Mouse (Mus musculus) subcutaneous adipose tissue, adult 2 months (tissue): ENCODE data around the gene Uqcc3. TPM values are rescaled to one million over a fixed set of nuclear protein-coding genes. Genes with fewer than 3 reads are reported as not detected.

Experiments
- polyA plus RNA-seq: library from polyadenylated mRNA; depleted of rRNA; stranded (reverse); fragments of >200 nt; gene quantifications from 2 replicates; pipeline ENCODE4 v1.2.3, GENCODE M21; 2012; ENCODE audit warnings: low replicate concordance; rRNA removed

Gene Uqcc3
- 37.3 and 43.9 TPM in 2 replicates for polyA plus RNA-seq

DNA sequence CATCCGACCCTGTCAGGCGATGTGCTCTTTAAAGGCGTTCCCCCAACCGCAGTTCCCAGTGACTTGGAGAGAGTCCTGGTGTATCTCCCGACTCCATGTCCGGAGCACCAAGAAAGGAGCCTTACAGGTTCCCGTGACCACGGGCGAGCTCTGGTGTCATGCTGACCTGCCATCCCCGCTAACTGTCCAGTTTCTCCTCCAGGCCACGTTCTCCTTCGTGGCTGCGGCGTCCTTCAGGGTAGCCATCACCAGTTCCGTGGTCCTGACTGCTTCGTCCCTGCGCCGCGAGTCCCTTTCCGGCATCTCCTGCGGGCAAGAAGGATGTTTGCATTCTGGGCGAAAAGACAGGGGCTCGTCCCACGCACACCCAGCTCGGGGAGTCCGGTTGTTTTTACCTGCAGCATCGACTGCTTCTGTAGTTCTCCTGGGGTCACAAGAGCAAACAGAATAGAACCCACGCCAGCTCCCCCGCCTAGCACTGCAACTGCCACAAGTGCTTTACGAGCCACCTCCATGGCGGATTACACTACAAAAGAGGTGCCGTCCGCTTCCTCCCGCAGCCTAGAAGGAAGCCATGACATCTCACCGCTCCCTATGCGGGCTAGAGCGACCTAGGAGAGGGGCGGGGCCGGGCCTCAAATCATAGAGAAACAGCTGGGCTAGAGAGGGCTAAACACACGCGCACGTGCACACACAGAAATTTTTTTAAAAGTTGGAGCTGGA is at the start of gene Uqcc3:
Gene Uqcc3, minus strand, starts transcription at position 613 of the 723 bp plus-strand sequence.

DNA sequence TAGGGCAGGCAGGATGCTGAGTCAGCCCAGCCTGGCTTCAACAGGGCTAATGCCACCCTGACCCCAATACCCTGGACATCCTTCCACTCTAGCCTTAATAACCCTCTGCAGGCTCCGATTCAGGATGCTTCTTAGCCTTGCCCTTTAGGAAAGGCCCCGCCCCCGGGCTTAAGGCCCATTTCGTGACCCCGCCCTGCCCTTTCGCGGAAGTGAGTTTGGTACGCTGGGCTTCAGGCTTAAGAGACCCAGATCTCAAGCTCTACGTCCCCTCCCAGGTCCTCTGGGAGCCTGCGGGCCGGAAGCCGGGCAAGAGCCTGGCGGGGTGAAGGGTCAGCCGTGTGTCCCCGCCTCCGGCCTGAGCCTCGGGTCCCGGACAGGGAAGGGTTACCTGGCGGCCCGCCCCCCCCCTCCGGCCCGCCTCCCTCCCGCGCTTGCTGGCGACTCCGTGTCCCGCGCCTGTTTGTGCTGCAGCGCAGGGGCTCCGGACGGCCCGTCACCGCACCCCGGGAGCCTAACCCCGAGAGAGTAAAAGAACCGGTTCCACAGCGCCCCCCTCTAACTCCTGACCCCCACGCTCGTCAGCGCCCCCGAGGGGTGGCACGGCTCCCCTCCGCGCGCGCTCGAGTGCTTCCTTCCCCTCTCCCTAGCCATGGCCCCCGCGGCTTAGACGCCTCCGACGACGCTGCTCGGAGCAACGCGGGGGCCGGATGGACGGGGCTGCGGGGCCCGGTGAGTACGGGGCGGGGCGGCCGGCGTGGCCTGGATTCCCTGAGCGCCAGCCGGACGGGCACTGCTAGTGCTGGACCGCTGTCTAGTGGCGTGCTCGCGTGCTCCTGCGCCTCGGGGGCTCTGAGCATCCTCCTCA is 48.7 kb upstream of the Uqcc3 start, which contains the start of the genes Rom1 and Eml3:
Gene Rom1, minus strand, starts transcription at position 133 of the 865 bp plus-strand sequence.
Gene Eml3, plus strand, starts transcription at position 329 of the 865 bp plus-strand sequence.

DNA sequence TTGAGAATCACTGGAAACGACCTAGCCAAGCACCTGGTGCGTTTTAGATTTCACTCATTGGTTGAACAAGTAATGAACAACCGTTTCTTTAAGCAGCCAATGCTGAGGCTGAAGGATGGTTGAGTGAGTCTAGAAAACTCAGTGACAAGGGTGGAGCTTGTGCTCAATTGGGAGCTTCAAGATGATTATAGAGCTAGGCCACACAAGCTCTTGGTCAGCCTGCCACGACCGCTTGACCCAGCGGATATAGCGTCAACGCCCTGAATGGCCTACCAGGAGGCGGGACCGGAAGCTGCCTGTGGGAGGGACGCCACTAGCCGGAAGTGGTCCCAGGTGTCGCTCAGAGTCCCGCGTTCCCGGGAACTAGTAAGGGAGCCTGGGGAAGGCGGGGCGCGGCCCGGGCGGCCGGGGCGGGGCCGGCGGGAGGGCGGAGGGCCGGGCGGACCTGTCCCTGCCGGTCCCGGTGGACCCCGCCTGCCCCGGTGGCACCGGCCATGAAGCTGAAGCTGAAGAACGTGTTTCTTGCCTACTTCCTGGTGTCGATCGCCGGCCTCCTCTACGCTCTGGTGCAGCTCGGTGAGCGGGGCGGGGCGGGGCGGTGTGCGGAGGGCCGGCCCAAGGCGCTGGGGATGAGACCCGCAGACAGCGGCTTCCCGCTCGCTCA is 39.5 kb upstream of the Uqcc3 start, which contains the start of gene B3gat3:
Gene B3gat3, plus strand, starts transcription at position 302 of the 664 bp plus-strand sequence.

DNA sequence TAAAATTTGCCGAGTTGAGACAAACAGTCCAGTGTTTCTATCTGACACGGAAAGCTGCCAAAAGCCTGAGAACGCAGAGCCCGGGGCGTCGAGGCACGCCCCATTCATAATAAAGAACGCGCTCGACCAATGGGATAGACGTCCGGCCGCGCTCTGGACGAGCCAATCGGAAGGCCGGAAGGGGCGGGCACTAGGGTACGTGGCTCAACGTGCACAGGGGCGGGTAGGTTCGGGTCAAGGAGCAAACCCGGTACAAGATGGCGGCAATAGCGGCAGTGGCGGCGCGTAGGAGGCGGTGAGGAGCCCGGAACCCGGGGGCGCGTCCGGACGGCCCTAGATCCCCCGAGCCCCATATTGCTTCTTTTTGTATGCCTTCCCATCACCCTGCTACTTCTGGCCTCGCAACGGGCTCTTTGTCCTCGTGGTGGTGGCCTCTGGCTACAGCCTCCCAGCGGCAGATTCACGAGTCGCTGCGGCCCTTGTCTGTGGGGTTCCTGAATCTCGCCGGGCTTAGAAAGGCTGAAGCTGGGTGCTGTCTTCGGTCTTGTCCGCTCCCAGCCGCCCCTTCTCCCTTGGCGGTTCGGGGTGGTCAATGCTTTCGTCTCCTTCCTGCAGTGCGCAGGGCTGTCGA is 17.3 kb upstream of the Uqcc3 start, which contains the start of gene Ganab:
Gene Ganab, plus strand, starts transcription at position 207 of the 631 bp plus-strand sequence.

DNA sequence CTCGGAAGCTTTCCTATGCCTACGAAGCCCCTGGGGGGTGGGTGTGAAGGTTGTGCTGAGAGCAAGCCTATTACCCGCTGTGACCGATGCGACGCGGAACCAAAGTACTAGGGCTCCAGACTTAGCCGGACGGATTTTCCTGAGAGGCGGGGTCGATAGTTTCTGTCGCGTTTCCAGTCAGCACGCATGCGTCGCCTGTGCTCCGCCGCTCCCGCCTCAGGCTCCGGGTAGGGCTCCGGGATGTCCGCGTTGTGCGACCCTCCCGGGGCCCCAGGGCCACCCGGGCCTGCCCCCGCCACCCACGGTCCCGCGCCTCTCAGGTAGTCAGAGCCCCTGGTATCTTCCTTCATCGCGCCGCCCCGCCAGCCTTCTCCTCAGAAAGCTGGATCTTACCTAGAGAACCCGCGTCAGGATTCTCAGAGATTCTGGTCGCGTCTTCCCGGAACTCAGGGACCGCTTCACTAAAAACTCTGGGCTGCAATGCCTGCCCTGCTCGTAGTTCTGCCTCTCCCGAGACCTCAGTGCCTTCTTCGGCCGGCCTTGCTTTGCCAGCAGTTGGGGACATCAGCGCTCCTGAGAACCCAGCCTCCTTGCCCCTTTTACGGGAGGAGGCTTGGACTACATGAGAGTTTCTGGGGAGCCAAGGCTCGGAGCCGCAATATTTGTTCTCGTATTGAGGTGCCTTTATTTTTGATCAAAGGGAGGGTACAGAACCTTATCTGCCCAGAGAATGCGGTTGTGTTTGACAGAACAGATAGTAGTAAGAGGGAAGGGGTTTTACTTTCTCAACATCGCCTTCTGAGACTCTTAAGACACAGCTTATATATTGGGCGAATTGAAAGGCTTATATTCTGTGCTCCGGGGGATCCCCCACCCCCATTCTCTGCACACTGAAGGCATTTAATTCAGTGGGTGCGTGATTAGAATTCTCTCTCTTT is 12.4 kb upstream of the Uqcc3 start, which contains the start of gene Ints5:
Gene Ints5, plus strand, starts transcription at position 177 of the 938 bp plus-strand sequence.

DNA sequence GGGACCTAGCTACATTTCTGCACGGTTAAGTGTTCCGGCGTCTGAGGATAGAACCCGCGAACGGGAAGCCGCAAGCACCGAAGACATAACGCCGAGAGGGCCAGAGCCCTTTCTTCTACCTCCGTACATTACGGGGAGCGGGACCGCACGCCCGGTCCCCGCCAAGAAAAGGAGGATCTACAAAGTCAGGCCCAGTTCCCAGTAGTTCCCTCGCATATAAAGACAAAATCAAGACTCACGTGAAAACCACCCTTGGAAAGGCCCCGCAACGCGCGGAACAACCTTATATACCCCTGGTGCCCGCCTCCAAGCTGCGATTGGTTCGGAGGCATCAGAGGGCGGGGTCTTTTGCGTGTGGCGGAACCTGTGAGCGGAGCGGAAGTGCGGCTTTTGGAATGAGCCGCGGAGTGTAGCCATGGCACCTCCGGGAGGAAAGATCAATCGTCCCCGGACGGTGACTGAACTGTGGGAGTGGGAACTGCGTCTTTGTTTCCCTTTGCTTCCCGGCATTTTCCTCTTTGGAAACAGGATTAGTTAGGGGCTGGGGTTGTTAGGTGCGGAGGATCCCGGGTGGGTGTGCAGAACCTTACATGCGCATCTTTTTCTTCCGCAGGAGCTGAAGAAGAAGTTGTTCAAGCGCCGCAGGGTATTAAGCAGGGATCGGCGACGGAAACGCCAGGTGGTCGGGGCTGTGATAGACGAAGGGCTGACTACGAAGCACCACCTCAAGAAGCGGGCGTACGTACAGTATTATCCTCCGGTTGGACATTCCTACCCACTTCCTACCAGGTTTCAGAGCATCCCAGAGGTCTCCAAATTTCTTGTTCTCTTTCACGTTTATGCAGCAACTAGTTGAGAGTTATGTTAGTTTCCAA is 8.0 kb upstream of the Uqcc3 start, which contains the start of the genes 1810009A15Rik and Gm49416:
Gene 1810009A15Rik, plus strand, starts transcription at position 343 of the 875 bp plus-strand sequence.
Gene Gm49416, plus strand, starts transcription at position 416 of the 875 bp plus-strand sequence.

DNA sequence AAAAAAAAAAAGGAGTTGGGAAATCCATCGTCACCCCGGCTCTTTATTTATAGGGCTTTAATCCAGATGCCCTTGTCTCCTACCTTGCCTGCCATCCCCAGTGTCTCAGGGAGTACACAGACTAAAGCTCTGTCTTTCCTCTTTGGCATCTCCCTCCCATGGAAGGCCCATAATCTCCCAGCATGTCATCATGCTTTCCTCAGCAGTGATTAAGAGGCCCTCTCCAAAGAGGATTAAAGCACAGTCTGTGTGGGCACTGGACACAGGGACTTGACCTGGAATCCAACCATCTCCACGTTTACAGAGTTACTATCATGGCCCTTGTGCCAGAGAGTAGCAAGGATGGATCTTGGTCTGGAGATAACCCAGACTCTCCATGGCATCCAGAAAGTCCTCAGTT is 2.9 kb upstream of the Uqcc3 start, which contains the start of the genes Lbhd1 and Gm49403:
Gene Lbhd1, plus strand, starts transcription at position 117 of the 400 bp plus-strand sequence.
Gene Gm49403, plus strand, starts transcription at position 315 of the 400 bp plus-strand sequence.

DNA sequence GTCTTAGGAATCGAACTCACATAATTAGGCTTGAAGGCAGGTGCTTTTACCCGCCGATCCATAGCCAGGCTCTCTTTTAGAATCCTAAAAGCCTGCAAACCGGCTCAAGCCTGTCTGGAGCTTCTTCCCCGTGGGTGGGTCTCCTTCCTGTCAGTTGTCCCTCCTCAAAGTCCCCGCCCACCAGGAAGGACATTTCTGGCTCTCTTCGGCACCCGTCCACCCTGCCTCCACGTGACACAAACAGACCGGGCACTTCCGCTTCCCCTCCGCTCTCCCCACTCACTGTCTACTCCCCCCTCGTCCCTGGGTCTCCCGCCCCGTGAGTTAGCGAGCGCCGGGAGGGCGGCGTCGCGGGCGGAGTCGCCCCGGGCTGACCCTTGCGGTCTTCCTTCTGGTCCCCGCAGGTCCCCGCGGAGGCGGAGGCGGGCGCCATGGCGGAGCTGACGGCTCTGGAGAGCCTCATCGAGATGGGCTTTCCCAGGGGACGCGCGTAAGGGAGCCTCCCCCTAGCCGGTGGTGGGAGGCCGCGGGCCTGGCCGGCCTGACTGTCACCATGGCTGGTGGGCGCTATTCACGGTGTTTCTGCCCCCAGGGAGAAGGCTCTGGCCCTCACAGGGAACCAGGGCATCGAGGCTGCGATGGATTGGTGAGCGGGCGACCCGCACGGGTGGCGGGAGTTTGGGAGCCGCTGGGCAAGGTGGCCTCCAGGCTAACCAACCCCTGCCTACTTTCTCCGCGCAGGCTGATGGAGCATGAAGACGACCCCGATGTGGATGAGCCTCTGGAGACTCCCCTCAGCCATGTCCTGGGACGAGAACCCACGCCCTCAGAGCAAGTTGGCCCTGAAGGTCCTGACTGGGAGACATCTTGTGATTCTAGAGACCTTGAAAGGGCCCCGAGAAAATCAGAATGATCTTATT is 9.2 kb downstream of the Uqcc3 start, which contains the start of gene Ubxn1:
Gene Ubxn1, plus strand, starts transcription at position 230 of the 920 bp plus-strand sequence.

DNA sequence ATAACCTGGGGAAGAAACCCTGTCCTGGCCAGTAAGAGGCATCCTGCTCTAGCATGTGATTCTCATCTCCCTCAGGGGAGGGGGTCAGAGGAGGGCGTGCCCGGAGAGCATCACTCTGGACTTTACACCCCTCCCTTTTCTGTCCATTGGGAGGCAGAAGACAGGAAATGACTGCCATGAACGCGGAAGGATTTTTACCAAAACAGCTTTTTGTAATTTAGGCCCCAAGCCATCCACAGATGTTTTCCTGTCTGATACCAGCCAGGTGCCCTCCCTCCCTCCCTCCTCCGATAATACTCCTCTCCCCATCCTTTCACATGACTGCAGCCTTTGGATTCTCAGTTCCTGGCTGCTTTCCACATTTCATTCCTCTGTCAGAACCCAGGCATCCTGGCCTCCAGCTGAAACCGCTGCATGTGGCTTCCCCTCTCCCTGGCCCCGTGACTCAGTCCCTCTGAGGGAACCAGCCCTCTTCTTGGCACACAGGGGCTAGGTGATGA is 30.3 kb downstream of the Uqcc3 start, which contains the start of gene Lrrn4cl:
Gene Lrrn4cl, plus strand, starts transcription at position 367 of the 500 bp plus-strand sequence.

DNA sequence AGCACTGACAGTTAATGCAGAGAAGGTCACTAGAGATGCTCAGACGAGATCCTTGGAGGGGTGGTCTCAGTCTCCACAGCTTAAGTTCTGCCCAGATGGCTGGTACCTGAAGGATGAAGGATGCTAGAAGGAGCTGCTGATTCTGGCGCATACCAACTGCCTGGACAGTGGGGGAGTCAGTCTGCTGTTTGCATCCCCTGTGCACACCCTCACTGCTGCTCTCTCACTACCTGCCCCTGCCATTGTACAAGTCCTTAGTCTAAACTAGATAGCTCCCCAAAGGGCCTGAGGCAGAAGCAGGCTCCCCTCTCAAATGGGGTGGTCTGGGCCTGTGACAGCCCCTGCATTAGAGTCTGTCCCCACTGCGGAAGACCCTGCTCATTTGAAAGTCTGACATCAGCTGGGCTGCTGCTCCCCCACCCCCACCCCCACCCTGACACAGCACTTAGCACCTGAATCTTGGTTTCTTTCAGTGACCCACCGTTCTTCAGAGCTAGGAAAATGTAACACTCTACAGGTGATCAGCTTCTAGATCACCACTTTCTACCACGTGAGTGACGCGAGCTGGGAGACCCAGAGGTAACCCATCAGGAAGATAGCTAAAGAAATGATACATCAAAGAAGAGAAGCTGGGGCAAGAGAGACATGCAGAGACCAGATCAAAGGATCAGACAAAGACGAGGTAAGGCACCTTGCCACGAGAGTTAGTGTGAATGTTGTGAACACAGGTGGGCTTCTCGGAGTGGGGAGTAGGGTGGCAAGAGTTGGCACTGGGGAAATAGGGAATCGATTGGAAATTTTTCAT is 41.4 kb downstream of the Uqcc3 start, which contains the start of gene Gng3:
Gene Gng3, minus strand, starts transcription at position 92 of the 805 bp plus-strand sequence.

DNA sequence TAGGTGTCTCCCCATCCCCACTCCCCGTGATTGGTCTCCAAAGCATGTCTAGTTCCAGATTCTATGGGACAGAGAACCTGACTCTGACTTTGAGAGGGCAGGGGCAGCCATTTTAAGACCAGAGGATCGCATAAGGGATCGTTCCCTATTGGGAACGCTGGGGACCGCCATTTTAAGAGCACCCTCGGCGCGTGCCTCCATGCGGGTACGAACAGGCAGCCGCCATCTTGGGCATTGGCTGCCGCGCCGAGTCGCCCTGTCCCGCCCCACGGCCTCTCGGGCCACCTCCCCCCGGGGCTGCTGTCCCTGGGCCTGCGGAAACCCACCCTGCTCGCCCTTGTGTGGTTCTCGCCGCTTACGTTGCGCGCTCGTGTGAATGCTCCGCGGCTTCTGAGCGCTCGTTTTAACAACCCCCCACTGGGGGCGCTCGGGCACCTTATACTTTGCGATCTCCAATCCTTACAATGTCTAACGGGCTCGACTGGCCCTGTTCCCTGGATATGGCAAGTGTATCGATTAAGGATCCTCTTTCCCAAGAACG is 43.4 kb downstream of the Uqcc3 start, which contains the start of gene Bscl2:
Gene Bscl2, plus strand, starts transcription at position 217 of the 541 bp plus-strand sequence.

Other genes starting within 250 kb of the Uqcc3 start
- gene Chrm1, start 217.1 kb downstream of the Uqcc3 start, polyA plus RNA-seq, result 0.15 TPM in 1 of 2 replicates, not detected in the other
- 230 and 245 TPM in 2 replicates for gene Slc3a2, start 157.6 kb downstream of the Uqcc3 start, polyA plus RNA-seq
- gene Wdr74, start 145.1 kb downstream of the Uqcc3 start, polyA plus RNA-seq, result 29.9 and 51.4 TPM in 2 replicates
- not detected in 2 replicates for gene 1700092M07Rik, start 140.2 kb downstream of the Uqcc3 start, polyA plus RNA-seq
- gene Stx5a, start 139.5 kb downstream of the Uqcc3 start, polyA plus RNA-seq, result 89.0 and 134 TPM in 2 replicates
- 93.8 and 152 TPM in 2 replicates for gene Nxf1, start 123.8 kb downstream of the Uqcc3 start, polyA plus RNA-seq
- 255 and 279 TPM in 2 replicates for gene Tmem223, start 109.9 kb downstream of the Uqcc3 start, polyA plus RNA-seq
- gene Tmem179b, start 106.5 kb downstream of the Uqcc3 start, polyA plus RNA-seq, result 92.4 and 101 TPM in 2 replicates
- 15.5 and 19.6 TPM in 2 replicates for gene Taf6l, start 94.5 kb downstream of the Uqcc3 start, polyA plus RNA-seq
- gene Polr2g, start 82.3 kb downstream of the Uqcc3 start, polyA plus RNA-seq, result 72.1 and 72.3 TPM in 2 replicates
- 2.1 and 3.7 TPM in 2 replicates for gene Zbtb3, start 78.4 kb downstream of the Uqcc3 start, polyA plus RNA-seq
- 19.7 and 28.1 TPM in 2 replicates for gene Ttc9c, start 61.6 kb downstream of the Uqcc3 start, polyA plus RNA-seq
- 13.8 and 28.4 TPM in 2 replicates for gene Hnrnpul2, start 60.9 kb downstream of the Uqcc3 start, polyA plus RNA-seq
- gene AC129217.1, start 51.1 kb downstream of the Uqcc3 start, polyA plus RNA-seq, result 1.4 TPM in 1 of 2 replicates, not detected in the other
- 401 and 771 TPM in 2 replicates for gene Bscl2, start 43.5 kb downstream of the Uqcc3 start, polyA plus RNA-seq
- 0.45 and 1.2 TPM in 2 replicates for gene Gng3, start 41.7 kb downstream of the Uqcc3 start, polyA plus RNA-seq
- 14.5 and 30.5 TPM in 2 replicates for gene Lrrn4cl, start 30.2 kb downstream of the Uqcc3 start, polyA plus RNA-seq
- 98.3 and 108 TPM in 2 replicates for gene Ubxn1, start 9.4 kb downstream of the Uqcc3 start, polyA plus RNA-seq
- 2.7 and 4.3 TPM in 2 replicates for gene Lbhd1, start 2.8 kb upstream of the Uqcc3 start, polyA plus RNA-seq
- gene Gm49403, start 3.0 kb upstream of the Uqcc3 start, polyA plus RNA-seq, result not detected in 2 replicates
- gene 1810009A15Rik, start 7.9 kb upstream of the Uqcc3 start, polyA plus RNA-seq, result 25.8 and 26.2 TPM in 2 replicates
- 0.34 TPM in 1 of 2 replicates, not detected in the other for gene Gm49416, start 8.0 kb upstream of the Uqcc3 start, polyA plus RNA-seq
- 19.2 and 38.4 TPM in 2 replicates for gene Ints5, start 12.1 kb upstream of the Uqcc3 start, polyA plus RNA-seq
- 101 and 184 TPM in 2 replicates for gene Ganab, start 17.1 kb upstream of the Uqcc3 start, polyA plus RNA-seq
- 78.6 and 99.5 TPM in 2 replicates for gene B3gat3, start 39.5 kb upstream of the Uqcc3 start, polyA plus RNA-seq
- 13.6 and 15.0 TPM in 2 replicates for gene Rom1, start 48.4 kb upstream of the Uqcc3 start, polyA plus RNA-seq
- 53.7 and 84.8 TPM in 2 replicates for gene Eml3, start 48.6 kb upstream of the Uqcc3 start, polyA plus RNA-seq
- gene Mta2, start 61.0 kb upstream of the Uqcc3 start, polyA plus RNA-seq, result 20.1 and 44.4 TPM in 2 replicates
- 15.9 and 30.2 TPM in 2 replicates for gene Tut1, start 72.9 kb upstream of the Uqcc3 start, polyA plus RNA-seq
- 255 and 492 TPM in 2 replicates for gene Eef1g, start 86.1 kb upstream of the Uqcc3 start, polyA plus RNA-seq
- gene Ahnak, start 108.4 kb upstream of the Uqcc3 start, polyA plus RNA-seq, result 56.5 and 94.9 TPM in 2 replicates
- 0.49 and 24.9 TPM in 2 replicates for gene Scgb1a1, start 207.0 kb upstream of the Uqcc3 start, polyA plus RNA-seq